Mouse (Mus musculus) cerebellum, postnatal 10 days (tissue): ENCODE measurements around the gene Ndufs4.
"Not testable (repeated sequence)": the region's sequence is repeated elsewhere in the genome, so short reads cannot be mapped to it uniquely, and the experiment has no call there.

Source experiments
- DNase-seq, 2 experiments: peaks; one replicate each; pipeline ENCODE4 v3.0.0; 2021; ENCODE audit warnings: mixed read lengths in 2 of 2

Gene Ndufs4

DNA sequence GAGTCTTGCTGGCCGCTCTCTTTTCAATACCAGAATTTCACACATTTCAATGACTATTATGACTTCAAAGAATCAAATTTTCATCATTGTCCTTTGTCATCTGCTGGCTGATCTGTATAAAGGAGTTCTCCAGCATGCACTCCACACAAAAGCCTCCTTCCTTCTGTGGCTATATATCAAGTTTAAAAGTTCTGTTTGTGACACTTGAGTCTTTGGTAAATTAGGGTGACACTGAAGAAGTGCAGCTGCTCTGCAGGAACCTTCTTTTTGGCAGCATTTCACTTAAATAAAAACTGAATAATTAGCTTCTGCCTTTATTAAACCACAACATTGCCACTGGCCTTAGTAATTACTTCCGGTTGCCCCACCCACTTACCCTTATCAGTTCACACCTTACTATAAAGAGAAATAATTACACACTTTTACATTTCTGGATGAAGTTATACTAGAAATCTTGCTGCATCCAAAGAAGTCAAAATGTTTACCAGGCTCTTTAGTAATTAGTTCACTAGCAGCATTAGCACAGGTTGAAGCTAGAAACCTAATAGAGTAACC, 68.1 kb downstream of the Ndufs4 start:
- DNase-seq, result no peak

DNA sequence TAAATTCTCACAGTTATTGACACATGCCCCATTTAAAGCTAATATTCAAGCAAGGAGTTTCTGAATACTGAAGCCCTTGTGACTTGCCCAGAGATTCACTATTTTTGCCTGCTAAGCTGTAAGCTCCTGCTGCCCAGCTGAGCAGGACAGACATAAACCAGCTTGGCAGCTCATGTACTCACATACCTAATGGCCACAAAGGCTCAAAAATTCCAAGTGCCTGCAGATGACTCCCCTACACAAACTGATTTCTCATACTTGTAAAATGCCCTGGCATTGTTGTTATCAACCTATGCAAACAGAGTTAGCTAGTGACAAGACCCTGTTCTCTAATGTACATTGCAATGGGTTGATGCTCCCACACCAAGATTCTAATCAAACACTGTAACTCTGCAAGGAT, 68.9 kb downstream of the Ndufs4 start:
- DNase-seq, result no peak

DNA sequence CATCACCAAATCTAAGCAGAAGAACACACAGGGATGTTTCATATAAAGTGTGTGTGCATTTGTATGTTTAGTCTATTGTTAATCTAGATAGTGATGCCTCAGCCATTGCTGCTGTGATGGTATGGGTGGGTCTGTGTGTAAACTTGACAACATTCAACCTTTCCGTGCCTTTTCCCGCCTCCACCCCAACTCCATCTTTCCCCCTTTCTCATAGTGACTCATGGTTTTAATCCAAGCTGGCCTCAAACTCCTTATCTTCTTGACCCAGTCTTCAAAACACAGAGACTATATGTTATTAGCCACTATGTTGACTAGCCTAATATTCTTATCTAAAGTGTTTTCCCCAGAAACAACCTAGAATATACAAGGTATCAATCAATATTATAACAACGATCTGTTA, 72.7 kb downstream of the Ndufs4 start:
- no peak for DNase-seq

DNA sequence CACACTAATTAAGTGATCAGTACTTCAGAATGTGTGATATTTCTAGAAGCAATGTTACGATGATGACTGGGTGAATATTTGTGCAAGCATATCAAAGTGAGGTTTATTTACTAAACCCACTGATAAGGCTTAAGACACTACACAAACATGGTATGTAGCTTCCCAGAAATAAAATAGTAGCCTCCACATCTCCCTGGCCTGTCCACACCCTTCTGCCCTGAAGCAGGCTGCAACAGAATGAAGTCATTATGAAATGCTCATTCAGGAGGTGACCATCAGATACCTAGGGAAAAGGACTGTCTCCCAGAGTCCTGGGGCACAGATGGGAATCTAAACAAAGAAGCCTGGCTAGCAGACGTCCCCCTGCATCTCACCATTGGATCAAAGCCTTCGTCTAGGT, 73.1 kb downstream of the Ndufs4 start:
- no peak for DNase-seq

DNA sequence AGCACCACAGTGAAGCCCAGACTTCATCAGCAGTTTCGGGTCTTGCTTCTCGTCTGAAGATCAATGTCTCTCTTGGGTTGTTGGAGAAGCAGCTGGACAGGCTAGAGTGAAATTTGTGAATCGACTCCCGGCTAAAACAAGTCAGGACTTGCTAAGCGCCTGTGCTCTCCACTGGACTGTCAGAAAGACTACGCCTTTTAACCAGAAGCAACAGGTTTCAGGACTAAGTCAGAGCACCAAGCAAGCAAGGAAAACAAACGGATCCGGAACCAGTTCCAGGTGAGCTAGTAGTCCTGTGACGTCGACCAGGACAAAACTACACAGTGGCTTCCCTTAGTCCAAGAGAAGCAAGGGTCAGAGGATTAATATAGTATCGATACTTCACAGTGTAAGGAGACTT, 77.5 kb downstream of the Ndufs4 start:
- DNase-seq, result no peak

DNA sequence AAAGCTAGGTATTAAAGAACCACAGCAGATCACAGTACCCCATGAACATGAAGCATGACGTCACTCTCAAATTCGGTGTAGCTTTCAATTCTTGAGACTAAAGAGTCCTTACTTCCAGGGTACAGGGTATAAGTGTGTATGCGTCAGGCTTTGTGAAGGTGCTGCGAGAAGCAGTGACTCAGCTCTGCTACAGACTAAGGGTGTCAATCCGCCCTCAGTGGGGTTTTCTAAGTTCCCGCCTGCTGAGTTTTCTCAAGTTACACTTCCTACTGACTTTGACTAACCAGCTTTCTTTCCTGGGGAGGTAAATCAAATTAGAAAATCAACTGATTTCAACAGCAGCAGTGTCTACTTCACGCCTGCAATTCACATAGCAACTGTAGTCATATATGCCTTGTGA, 83.4 kb downstream of the Ndufs4 start:
- no peak for DNase-seq

DNA sequence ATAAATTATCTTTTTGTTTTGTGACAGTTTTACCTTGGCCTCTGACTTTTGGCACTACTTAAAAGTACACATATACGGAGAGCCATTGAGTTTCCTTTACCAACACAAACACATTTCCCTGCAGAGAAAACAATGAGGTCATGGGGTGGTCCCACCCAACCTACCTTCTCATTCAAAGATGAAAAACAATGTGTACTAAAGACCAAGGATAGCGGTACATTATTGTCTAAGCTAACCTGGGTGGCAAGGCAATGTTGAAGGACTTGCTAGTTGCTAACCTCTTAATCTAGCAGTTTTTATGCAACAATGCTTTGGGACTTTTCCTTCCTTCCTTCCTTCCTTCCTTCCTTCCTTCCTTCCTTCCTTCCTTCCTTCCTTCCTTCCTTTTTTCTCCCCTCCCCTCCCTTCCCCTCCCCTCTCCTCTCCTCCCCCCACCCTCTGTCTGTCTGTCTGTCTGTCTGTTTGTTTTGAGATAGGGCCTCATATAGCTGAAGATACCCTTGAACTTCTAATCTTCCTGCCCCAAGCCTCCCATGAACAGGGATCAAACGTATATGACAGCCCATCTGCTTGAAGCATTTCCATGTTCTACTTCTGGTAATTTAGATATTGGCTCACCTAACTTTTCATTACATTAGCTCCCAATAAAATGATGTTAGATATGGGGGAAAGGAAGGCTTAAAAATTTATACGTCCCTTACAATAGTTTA, 84.4 kb downstream of the Ndufs4 start:
- no peak for DNase-seq

DNA sequence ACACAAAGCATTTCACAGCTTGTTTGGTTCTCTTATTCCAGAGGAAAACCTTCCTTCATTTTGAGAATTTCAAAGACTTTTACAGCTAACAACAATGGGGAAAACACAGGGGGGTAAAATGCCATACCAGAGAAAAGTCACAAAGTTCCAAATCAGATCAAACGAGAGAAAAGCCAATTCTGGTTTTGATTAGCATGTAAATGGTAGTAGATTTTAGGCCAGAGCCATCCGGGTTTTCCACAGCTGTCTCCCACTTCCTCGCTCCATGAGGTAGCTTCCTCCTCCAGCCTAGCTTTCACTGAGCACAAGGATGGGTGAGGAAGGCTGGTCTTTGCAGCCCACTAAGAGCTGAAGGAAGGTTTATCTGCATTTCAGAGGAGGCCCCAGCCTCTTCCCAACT, 90.3 kb downstream of the Ndufs4 start:
- no peak for DNase-seq

DNA sequence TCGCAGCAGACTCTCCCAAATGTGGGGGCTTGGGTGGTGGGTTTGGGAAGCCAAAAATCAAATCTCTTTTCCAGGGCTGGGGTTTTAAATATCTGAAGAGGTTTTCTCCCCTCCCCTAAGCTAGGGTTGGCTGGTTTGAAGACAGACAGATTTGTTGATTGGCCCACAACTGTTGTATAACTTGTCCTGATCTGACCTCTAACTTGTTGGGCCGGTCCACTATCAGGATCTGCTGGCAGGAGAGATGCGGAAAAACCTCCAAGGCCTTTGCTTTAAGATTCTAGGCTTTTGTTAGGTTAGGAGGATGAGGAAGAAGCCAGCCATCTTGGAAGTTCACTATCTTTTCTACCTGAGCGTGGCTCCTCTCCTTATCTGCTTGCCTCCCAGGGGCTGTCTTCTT, 91.5 kb downstream of the Ndufs4 start:
- no peak for DNase-seq

DNA sequence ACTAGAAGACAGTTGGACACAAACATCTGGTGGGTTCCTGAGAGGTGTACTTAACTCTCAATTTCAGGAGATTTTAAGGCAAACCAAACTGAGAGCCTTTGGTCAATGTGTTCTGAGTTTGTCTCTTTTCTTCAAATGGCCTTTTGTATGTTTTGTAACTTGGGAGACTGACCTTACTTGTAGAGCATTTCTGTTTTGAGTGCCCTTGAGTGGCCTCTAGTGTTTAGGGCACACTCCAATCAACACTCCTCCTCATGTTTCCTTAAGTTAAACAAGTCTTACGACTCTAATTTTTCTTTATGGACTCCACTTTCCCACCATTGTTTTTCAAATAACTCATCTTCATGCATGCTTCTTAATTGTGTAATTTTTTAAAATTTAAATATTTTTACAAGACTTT, 98.6 kb downstream of the Ndufs4 start:
- DNase-seq, result no peak

DNA sequence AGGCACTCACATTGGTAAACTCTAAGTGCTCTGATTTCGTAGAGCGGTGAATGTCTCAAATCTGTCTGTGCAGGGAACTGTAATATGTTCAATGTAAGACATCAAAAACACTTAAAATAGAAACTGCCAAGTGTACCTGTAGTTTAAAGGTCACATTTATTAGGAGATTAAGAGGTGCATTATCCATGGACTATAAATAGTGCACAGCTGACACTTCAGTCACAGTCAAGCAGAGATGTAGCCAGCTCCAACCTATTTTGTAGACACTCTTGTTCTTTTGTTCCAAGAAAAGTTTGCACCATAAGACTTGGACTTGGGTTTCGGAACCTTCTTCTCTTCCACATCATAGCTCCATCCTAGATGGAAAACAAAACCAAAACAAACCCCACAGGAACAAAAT, 99.5 kb downstream of the Ndufs4 start:
- no peak for DNase-seq

DNA sequence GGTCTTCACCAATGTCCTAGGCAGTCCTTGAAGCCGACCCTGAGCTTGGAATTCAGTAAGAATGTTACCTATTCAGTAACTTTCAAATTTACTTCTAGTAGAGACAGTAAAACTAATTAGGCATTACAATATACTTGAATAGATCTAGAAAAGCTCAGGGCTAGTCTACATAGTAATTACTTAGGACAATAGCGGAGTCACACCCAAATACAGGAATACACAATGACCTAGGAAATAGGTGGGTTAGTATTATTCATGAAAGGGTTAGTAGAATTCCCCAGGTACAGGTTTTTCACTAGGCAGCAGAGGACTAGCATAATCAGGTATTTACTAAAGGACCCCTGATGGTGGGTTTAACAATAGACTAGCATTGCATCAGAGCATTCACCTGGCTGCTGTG, 109.4 kb downstream of the Ndufs4 start:
- not testable (repeated sequence) for DNase-seq

DNA sequence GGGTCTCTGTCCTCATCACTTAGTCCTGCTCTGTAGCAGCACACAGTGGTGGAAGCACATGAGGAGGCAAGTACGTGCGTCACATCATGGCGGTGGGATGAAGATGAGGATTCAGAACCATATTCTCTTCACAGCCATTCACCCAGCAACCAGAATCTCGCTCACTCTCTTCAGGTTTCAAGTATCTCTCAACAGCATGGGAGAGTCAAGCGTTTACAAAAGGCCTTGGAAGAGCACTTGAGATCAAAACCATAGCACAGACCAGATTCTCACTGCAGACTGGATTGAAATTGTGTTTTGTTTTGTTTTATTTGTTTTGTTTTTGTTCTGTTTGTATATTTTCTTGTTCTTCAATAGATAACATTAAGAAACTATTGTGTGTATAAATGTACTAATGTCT, 110.8 kb downstream of the Ndufs4 start:
- DNase-seq, result no peak

DNA sequence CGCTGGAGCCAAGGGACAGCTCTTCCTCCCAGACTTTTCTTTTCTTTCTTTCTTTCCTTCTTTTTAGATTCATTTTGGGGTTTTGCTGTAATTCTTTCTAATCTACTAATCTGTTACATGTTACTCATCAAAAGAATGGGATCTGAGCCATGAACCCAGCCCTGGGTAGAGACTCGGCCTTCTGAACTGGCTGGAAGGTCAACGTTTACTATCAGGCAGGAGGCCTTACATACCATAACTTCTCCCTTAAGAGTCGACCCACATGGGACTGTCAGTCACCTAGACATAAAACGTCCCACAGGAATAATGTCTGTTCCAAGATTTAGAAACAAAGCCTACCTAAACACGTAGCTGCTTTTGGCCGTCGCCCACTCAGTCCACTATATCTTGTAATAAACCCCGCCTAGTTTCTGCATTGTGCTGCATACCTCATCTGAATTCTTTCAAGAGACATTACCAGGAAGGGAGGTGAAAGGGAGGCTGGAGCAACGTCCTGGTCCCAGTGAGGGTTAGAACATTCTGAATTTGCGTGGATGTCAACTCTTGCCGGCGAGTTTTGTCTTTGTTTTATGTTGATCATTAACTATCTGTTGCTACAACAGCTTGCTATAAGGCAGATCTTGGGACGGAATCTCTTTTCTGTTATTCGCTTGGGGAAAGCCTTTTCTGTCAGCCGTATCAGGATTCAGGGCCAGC, 116.5 kb downstream of the Ndufs4 start:
- no peak for DNase-seq

DNA sequence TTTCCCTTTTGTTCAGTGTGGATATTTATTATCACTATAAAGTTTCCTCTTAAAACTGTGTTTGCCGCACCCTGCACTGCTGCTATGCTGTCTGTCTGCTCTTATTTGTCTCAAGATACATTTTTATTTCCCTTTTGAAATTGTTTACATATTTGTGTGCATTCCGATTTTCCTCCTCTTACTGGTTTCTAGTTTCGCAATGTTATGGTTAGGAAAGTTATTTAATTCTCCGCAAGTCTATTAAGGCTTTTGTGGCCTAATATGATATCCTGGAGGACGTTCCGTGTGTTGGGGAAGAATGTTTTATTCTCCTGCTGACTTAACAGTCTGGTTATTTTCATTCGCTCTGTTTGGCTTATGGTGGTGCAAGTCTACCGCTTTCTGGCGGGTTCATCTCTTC, 120.3 kb downstream of the Ndufs4 start:
- DNase-seq, result no peak

DNA sequence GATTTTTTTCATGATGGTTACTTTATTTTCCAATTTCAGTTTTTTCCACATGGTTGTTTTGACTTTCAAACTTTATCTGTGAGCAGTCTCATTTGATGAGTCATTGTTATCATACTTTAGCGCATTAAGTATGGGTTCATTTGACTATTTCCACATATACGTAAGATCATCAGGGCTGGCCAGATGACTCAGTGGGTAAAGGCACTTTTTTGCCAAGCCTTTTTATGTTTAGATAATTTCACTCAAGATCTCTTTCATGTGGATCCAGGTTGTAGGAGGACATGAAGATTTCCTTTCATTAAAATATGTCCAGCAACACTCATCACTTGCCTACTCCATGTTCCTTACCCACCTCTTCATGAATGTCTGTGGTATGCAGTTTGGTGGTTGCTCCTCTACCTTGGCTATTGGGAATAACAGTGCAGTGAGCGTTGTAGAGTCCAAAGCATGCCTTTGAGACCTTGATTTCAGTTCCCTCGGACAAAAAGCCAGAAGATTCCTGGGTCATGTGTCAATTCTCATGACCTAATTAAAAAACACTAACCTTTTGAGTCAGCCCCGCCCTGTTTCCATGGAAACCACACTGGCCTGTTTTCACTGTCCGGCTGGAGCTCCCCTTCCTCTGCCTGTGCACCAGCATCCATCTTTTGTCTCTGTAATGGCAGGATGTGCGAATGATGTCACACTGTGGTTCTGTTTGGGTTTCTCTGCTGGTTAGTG, 127.4 kb downstream of the Ndufs4 start:
- DNase-seq, result no peak

DNA sequence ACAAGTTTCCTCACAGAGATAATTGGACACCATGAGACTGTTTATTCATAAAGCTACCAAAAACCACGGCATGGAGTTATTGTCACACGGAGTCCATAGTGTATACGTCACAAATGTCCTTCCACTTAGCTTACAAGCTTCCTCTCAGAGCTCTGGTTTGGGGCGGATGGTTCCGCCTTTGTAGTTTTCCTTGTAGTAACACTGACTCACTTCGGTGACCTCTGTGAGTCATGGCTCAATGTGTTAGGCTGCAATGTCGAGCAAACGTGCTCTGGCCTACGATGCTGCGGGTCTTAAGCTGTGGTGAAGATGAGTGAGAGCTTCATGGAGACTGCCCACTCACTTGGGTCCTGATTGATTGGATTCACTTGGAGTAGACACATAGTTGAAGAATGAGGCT, 133.4 kb downstream of the Ndufs4 start:
- DNase-seq, result no peak
